Mouse (Mus musculus): Measurements from ENCODE around the gene Gm20479.

DNA sequence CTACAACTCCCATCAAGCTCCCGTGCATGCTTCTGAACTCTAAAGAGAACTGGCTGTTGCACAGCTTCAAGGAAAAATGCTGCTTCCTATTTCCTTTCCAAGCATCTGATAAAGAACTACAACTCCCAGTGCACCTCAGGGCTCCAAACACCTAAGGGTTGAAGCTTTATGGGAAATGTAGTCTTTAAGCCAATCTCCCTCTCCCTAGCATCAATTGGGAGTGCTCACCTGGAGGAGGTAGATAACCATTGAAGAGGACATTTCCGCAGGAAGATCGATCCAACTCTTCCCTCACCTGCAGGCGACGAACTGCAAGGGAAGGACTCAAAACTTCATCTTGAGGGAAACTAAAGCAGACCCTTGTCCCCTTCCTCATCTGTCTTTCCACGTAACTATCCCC lies 3.1 kb downstream of the Gm20479 start:
- TF ChIP-seq CTCF (IDR thresholded peaks at IDR 0.05; ENCODE audit: extremely low read depth, insufficient read depth, low read length) (no peak), POLR2A (IDR thresholded peaks at IDR 0.05; ENCODE audit: extremely low read depth, insufficient read depth, low read length) (no peak)

Measured in cortical plate, adult 2 months (tissue).